Mouse (Mus musculus): Measurements from ENCODE around the gene Gm17324. TPM values are rescaled to one million over a fixed set of nuclear protein-coding genes. Genes with fewer than 3 reads are reported as not detected.

Gm17324 gene
- polyA plus RNA-seq, 1 experiment, result 0.08 TPM

DNA sequence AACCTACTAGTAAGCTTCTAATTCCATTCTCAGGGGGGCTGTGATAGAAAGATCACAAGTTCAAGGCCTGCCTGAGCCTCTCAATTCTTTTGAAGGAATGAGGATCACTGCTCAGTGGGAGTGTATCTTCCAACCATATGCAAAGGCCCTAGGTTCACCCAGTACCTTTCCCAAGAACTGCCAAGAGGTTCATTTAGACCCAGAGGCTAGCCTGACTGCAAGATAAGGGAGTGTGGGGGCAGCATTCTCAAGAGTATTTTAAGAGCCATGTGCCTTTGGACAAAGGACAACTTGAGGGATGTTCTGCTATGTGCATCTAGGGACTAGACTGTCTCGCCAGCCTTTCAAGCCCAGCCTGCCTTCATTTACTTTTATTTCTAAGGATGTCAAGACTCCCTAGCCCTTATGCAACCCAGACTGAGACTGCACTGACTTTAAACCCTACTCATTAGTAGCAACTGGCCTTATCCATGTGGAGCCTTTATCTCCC is 28.0 kb upstream of the Gm17324 start:
- peak; percentile 8 for DNase-seq
- 42% methylated on average over 1 of the region's 1 CpGs for WGBS
- no peak overlapping the region for H3K4me3 ChIP-seq (ENCODE audit: insufficient read depth, low read depth, low read length)
- no peaks in the 10 kb centered on the region for H3K27me3 ChIP-seq (replicated peaks; ENCODE audit: control insufficient read depth, insufficient read depth, low read length)
- peaks cover 7% of the 10 kb centered on the region; the same call in 1 of the 2 replicates for H3K4me1 ChIP-seq (ENCODE audit: control insufficient read depth, insufficient read depth, low read length)
- peaks cover 23% of the 10 kb centered on the region for H3K36me3 ChIP-seq (ENCODE audit: control insufficient read depth, insufficient read depth, low read length)
- no peak for TF ChIP-seq CTCF (conservative IDR thresholded peaks at IDR 0.05; ENCODE audit: insufficient read depth, insufficient read length, low read depth, low read length)
- TF ChIP-seq POLR2A (IDR thresholded peaks at IDR 0.05; ENCODE audit: low read depth, low read length), result no peak
- H3K27ac ChIP-seq (ENCODE audit: insufficient read depth, low read depth, low read length), result no peak overlapping the region

DNA sequence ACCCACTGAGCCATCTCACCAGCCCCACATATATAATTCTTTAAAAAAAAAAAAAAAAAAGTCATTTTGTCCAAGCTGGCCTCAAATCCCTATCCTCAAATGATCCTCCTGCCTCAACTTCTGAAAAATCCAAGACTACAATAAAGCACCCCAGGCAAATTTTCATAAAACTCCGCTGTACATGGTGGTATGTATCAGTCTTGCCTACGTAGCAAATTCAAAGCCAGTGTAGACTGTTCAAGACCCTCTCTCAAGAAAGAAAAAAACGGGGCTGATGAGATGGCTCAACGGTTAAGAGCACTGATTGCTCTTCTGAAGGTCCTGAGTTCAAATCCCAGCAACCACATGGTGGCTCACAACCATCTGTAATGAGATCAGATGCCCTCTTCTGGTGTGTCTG is 27.3 kb upstream of the Gm17324 start:
- peaks cover 7% of the 10 kb centered on the region; the same call in 1 of the 2 replicates for H3K4me1 ChIP-seq (ENCODE audit: control insufficient read depth, insufficient read depth, low read length)
- WGBS, result 76% methylated on average over 4 of the region's 4 CpGs
- no peak overlapping the region for H3K27ac ChIP-seq (ENCODE audit: insufficient read depth, low read depth, low read length)
- TF ChIP-seq CTCF (conservative IDR thresholded peaks at IDR 0.05; ENCODE audit: insufficient read depth, insufficient read length, low read depth, low read length), result no peak
- no peak for TF ChIP-seq POLR2A (IDR thresholded peaks at IDR 0.05; ENCODE audit: low read depth, low read length)
- no peak for DNase-seq
- no peaks in the 10 kb centered on the region for H3K27me3 ChIP-seq (replicated peaks; ENCODE audit: control insufficient read depth, insufficient read depth, low read length)
- H3K36me3 ChIP-seq (ENCODE audit: control insufficient read depth, insufficient read depth, low read length), result peaks cover 23% of the 10 kb centered on the region
- H3K4me3 ChIP-seq (ENCODE audit: insufficient read depth, low read depth, low read length), result no peak overlapping the region

DNA sequence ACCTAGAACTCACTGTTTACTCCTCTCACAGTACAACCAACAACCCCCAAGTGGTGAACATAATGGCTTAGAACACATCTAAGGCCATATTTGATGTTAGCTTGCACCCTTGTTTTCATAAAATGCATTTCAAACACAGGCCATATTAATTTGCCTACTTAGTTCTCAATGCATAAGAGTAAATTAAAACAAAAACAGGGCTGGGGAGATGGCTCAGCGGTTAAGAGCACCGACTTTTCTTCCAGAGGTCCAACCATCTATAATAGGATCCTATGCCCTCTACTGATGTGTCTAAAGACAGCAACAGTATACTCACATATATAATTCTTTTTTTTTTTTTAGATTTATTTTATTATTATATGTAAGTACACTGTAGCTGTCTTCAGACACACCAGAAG is 26.8 kb upstream of the Gm17324 start:
- Histone ChIP-seq H3K27ac (ENCODE audit: insufficient read depth, low read depth, low read length) (no peak overlapping the region), H3K4me1 (ENCODE audit: control insufficient read depth, insufficient read depth, low read length) (peaks cover 7% of the 10 kb centered on the region; the same call in 1 of the 2 replicates), H3K36me3 (ENCODE audit: control insufficient read depth, insufficient read depth, low read length) (peaks cover 23% of the 10 kb centered on the region), H3K4me3 (ENCODE audit: insufficient read depth, low read depth, low read length) (no peak overlapping the region), H3K27me3 (replicated peaks; ENCODE audit: control insufficient read depth, insufficient read depth, low read length) (no peaks in the 10 kb centered on the region)
- WGBS, result 82% methylated on average over 2 of the region's 2 CpGs
- DNase-seq, result no peak
- TF ChIP-seq CTCF (conservative IDR thresholded peaks at IDR 0.05; ENCODE audit: insufficient read depth, insufficient read length, low read depth, low read length) (no peak), POLR2A (IDR thresholded peaks at IDR 0.05; ENCODE audit: low read depth, low read length) (no peak)

DNA sequence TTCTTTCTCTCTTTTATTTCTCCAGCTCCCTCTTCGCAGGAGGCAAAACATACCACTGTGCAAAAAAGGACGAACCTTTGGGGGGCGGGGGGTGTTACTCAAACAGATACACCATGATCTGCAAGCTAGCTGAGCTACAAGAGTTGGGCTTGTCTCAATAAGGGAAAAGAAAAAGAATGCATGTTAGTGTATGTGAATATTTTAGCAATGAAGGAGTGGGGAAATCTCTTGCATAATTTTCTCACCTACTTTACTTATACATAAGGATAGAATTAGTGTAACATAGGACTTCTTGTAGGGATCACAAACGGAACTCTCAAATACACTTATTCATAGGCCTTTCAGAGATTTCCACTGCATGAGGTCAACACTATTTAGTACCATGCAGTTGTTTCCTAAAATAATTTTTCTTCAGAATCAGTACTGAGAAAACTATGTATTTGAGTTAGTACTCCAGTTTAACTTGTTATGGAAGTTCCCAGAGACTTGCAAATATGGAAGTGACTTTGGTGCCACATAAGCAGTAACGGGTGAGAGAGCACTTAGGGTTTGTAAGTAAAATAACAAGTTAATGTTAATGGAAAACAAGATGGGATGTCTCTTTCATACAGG is 26.3 kb upstream of the Gm17324 start:
- H3K4me3 ChIP-seq (ENCODE audit: insufficient read depth, low read depth, low read length), result no peak overlapping the region
- no peak for DNase-seq
- TF ChIP-seq CTCF (conservative IDR thresholded peaks at IDR 0.05; ENCODE audit: insufficient read depth, insufficient read length, low read depth, low read length), result no peak
- WGBS, result 73% methylated on average over 5 of the region's 5 CpGs
- peaks cover 23% of the 10 kb centered on the region for H3K36me3 ChIP-seq (ENCODE audit: control insufficient read depth, insufficient read depth, low read length)
- H3K27ac ChIP-seq (ENCODE audit: insufficient read depth, low read depth, low read length), result no peak overlapping the region
- peaks cover 7% of the 10 kb centered on the region; the same call in 1 of the 2 replicates for H3K4me1 ChIP-seq (ENCODE audit: control insufficient read depth, insufficient read depth, low read length)
- H3K27me3 ChIP-seq (replicated peaks; ENCODE audit: control insufficient read depth, insufficient read depth, low read length), result no peaks in the 10 kb centered on the region

DNA sequence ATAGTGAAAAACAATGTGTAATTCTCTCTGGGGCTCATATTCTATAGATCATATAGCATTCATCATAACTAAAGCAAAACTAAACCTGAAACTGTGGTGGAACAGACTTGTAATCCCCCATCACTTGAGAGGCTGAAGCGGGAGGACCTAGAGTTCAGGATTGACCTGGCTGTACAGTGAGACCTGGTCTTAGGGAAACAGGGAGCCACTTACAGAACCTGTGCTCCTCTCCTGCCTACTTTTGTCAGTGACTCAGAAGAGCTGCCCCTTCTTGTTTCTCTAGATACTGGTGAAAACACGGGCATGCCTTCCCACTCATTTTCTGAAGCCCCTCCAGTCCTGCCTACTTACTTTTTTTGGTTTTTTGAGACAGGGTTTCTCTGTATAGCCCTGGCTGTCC is 25.7 kb upstream of the Gm17324 start:
- 76% methylated on average over 2 of the region's 2 CpGs for WGBS

DNA sequence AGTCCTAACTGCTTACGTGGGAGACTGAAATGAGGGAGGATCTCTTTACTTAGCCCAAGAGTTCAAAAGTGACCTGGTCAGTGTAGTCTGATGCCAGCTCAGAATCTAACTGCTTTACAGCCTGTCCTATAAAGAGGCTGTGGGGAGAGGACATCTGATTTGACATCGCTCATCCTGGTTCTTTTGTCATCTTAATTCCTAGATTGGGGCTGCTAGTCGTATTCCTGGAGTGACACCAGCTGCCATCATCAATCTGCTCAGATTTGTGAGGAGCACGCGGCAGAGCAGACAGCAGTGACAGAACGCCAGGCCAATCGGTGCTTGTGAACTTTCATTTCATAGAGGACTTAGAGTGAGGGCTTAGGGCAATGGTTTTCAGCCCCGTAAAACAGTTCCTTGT is 25.0 kb upstream of the Gm17324 start:
- no peak overlapping the region for H3K27ac ChIP-seq (ENCODE audit: insufficient read depth, low read depth, low read length)
- no peak for DNase-seq
- peaks cover 15% of the 10 kb centered on the region for H3K36me3 ChIP-seq (ENCODE audit: control insufficient read depth, insufficient read depth, low read length)
- no peaks in the 10 kb centered on the region for H3K27me3 ChIP-seq (replicated peaks; ENCODE audit: control insufficient read depth, insufficient read depth, low read length)
- H3K4me3 ChIP-seq (ENCODE audit: insufficient read depth, low read depth, low read length), result no peak overlapping the region
- 68% methylated on average over 8 of the region's 8 CpGs for WGBS
- TF ChIP-seq CTCF (conservative IDR thresholded peaks at IDR 0.05; ENCODE audit: insufficient read depth, insufficient read length, low read depth, low read length) (no peak), POLR2A (IDR thresholded peaks at IDR 0.05; ENCODE audit: low read depth, low read length) (no peak)
- H3K4me1 ChIP-seq (ENCODE audit: control insufficient read depth, insufficient read depth, low read length), result no peaks in the 10 kb centered on the region; the same call in 1 of the 2 replicates

More for the DNA sequence above, 25.7 kb upstream of the Gm17324 start:
- no peaks in the 10 kb centered on the region for H3K27me3 ChIP-seq (replicated peaks; ENCODE audit: control insufficient read depth, insufficient read depth, low read length)
- no peak overlapping the region for H3K4me3 ChIP-seq (ENCODE audit: insufficient read depth, low read depth, low read length)
- H3K36me3 ChIP-seq (ENCODE audit: control insufficient read depth, insufficient read depth, low read length), result peaks cover 19% of the 10 kb centered on the region
- no peak for DNase-seq
- H3K27ac ChIP-seq (ENCODE audit: insufficient read depth, low read depth, low read length), result no peak overlapping the region
- TF ChIP-seq POLR2A (IDR thresholded peaks at IDR 0.05; ENCODE audit: low read depth, low read length), result no peak
- TF ChIP-seq CTCF (conservative IDR thresholded peaks at IDR 0.05; ENCODE audit: insufficient read depth, insufficient read length, low read depth, low read length), result no peak
- peaks cover 6% of the 10 kb centered on the region; the same call in 1 of the 2 replicates for H3K4me1 ChIP-seq (ENCODE audit: control insufficient read depth, insufficient read depth, low read length)

DNA sequence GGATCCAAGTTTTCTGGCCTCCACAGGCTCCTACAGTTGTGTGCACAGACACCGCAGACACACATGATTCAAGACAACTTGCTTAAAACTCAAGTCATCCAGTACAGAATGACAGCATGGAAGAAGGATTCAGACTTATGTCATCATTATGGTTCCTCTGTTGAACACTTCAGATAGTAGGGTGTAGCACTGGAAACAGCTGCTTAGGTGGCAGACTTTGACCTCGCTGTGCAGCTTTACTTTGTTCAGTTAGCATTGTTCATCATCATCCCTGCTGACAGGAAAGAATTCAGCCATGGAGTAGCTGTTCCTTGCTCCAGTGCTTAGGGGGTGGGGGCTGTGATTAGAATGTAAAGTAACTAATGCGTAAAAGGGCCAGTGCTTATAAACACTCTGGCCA is 17.1 kb upstream of the Gm17324 start:
- no peak for DNase-seq
- no peak for TF ChIP-seq CTCF (conservative IDR thresholded peaks at IDR 0.05; ENCODE audit: insufficient read depth, insufficient read length, low read depth, low read length)
- TF ChIP-seq POLR2A (IDR thresholded peaks at IDR 0.05; ENCODE audit: low read depth, low read length), result no peak
- WGBS, result 85% methylated on average over 3 of the region's 3 CpGs
- H3K27me3 ChIP-seq (replicated peaks; ENCODE audit: control insufficient read depth, insufficient read depth, low read length), result no peaks in the 10 kb centered on the region
- H3K27ac ChIP-seq (ENCODE audit: insufficient read depth, low read depth, low read length), result no peak overlapping the region
- peaks cover 8% of the 10 kb centered on the region for H3K36me3 ChIP-seq (ENCODE audit: control insufficient read depth, insufficient read depth, low read length)
- H3K4me1 ChIP-seq (ENCODE audit: control insufficient read depth, insufficient read depth, low read length), result no peaks in the 10 kb centered on the region
- H3K4me3 ChIP-seq (ENCODE audit: insufficient read depth, low read depth, low read length), result no peak overlapping the region

Measured in kidney, adult 2 months (tissue).